Mouse (Mus musculus) mature B cell (primary cell): Measurements from ENCODE around the gene Ephb2.

Source experiments
- in situ Hi-C: fragments of 300-500 bp; cut with MboI; formaldehyde crosslinking; loops from 2 replicates; pipeline ENCODE4 v1.14.3; 2019

The Ephb2 gene

DNA sequence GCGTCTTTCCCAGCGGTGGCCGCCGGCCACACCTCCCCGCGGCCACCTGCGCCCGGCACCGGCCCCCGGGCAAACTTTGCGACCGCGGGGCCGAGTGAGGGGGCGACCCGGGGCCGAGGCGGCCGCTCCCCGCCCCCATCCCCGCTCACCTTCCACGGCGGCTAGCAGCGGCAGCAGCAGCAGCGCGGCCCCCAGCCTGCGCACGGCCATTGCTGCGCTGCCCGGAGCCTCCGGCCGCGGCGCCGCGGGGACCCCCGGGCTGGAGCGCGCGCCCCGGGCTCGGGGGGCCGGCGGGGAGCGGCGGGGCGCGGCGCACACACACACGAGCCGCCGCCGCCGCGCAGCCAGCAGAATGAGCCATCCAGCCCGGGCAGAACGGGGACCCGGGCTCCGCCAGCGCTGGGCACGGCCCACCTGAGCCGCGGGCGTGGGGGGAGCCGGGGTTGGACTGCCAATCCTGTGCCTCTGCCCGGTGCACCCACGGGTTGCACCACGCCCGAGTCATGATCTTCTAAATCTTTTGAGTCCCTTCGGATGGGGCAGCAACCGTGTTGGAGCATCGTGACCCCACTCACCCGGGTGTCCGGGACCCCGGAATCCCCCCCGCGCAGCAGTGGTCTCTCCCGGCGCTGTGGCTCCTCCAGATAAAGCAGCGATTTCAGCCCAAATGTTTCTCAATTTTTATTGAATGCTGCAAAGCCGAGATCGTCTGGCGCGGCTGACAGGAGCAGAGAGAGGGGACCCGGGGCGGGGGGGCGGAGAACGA lies at the start of gene Ephb2:
Gene Ephb2, minus strand, starts transcription at position 368 of the 766 bp plus-strand sequence.
- in situ Hi-C loops: no loop called here

- in situ Hi-C loops: no loop called here
These were observed 42.8 kb upstream of the Ephb2 start for GRCm38 (mm10) chr4:136878601-136879000.

DNA sequence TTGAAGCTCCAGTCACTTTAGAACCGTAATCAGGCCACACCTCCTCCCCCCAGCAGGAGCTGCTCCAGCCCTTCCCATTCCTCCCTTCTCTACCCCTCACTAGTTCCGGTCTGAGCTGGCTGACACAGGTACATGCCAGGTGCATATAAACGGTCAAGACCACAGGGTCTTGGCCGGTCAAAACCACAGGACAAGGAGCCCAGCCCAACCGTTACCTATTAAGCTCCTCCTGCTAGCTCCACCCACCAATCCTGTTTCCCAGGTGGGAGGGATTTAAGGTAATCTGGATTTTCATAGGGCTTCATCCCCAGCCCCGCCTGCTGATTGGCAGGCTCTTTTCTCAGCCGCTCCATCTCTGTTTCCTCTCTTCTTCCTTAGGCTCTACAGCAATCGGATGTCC lies 42.4 kb upstream of the Ephb2 start:
- in situ Hi-C loops: no loop called here

DNA sequence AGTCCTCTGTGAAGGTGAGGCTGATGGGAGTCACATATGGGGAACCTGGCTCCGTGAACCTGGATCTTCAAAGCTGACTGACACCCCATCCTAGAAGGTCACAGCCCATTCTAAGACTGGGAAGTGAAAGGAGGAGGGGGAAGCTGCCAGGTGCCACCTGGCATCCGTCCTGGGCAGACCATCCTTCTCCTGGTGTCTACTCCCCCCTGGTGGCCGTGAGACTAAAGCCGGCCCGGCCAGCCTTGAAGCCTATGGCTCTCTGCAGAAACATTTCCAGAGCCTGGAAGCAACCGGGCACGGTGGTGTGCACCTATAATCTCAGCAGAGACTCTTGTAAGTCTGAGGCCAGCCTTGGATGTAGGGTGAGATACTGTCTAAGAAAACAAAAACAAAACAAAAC lies 41.2 kb upstream of the Ephb2 start:
- in situ Hi-C loops: no loop called here

DNA sequence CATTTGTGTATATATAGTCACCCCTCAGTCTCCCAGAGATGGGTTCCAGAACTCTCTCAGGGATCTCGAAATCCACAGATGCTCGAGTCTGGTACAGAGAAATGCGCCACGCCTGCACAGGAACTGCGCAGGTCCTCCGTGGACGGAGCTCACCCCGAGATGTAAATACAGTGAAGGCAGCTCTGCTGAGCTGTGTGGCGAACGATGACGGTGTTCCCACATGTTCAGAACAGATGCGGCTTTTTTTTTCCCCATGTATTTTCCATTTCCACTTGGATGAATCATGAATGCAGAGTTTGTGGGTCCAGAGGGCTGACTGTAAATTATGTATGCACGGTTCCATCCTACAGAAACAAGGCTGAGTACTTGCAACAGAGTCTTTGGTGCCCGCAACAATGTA lies 39.2 kb upstream of the Ephb2 start:
- in situ Hi-C loops: no loop called here

GRCm38 (mm10) chr4:136868371-136868770 lies 32.6 kb upstream of the Ephb2 start:
- in situ Hi-C loops: no loop called here

DNA sequence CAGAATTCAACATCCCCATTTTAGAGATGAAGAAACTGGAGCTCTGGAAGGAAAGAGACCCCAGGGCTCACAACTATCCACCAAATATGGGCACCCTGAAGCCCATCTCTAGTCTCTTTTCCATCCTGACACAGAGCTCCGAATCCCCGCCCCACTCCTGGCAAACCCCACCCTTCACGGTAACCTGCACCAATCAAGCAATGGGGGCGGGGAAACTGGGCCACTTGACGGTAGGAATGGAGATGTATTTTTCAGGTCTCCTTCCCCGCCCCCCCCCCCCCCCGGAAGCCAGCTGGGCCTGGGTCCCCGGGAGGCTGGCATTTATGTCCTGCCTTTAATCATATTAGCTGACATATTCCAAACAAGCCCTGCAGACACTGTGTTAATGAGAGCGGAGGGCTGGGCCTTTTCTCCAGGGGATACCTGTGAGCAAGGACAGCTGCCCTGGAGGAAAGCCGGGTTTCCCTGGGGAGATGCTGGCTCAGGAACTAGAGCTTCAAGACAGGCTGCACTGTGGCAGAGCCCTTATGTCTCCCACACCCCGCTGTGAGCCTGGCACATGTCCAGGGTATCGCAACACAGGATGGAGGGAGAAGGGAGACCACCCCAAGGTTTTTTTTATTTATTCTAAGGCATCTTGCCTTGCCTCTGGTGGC lies 32.0 kb upstream of the Ephb2 start:
- in situ Hi-C loops: no loop called here

- in situ Hi-C loops: no loop called here
These were observed 29.7 kb upstream of the Ephb2 start for GRCm38 (mm10) chr4:136865531-136865930.

DNA sequence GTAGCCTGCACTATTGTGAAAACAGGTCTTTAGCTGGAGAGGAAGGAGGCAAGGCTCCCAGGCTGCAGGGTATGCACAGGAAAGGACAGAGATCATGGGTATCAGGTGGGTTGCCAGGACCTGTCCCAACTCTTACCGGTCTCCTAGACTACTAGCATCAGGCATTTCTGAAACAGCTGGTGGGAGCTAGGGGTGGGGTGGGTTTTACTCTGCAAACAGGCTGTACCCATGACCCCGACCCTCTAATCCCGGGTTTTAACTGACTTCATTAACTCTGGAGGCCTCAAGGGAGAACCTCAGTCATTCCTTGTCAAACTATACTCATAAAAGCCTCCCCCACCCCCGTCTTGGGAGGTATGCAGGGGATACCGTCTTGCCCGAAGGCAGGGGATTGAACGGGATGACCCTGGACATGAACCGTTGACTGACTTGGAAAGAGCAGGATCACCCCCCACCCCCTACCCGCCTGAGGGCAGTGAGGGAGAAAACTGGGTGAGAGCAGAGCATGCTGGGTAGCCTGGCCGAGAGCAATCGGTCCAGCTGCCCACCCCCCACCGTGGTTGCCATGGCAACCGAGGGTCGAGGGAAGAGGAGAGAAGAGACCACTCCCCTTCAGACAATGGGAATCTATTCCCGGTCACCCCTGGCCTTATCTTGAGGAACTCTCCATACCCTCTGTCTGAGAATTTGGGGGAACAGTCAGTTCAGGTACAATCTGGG lies 29.1 kb upstream of the Ephb2 start:
- in situ Hi-C loops: no loop called here

DNA sequence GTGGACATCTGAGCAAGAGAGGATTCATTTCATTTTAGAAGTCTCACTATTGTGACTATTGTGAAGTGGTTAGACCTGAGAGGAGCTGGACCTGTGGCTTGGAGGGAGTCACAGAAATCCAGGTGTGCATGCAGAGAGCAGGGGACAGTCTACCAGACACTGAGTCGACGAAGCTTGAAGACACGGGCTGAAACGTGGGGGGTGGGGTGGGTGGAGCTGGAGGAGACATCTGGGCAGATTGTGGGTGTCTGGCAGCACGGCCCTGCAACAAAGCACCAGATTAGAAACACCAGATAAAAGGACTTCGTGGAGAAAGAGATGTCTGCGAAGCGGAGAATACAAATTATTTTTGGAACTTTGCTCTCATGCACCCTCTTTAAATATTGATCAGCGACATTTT lies 27.7 kb upstream of the Ephb2 start:
- in situ Hi-C loops: no loop called here

- in situ Hi-C loops: no loop called here
These were observed 26.6 kb upstream of the Ephb2 start for GRCm38 (mm10) chr4:136862411-136862810.

DNA sequence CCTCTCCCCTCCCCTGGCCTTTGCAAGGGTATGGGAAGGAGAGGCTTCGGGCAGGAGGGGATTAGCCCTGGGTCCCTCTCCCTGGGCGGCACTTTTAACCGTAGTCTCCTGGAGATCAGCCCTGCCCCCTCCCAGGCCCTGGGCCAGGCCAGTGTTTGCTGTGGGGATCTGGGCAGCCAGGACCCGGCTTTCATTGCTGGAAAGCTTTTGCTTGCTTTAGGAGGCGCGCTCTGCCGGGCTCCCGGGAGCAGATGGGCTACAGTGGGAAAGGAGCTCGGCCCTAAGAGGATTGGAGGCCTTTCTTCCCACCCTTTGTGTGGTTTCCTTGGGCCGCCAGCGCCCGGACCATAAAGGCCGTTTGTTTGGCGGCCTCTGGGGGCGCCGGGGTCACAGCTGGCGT lies 26.0 kb upstream of the Ephb2 start:
- in situ Hi-C loops: no loop called here

DNA sequence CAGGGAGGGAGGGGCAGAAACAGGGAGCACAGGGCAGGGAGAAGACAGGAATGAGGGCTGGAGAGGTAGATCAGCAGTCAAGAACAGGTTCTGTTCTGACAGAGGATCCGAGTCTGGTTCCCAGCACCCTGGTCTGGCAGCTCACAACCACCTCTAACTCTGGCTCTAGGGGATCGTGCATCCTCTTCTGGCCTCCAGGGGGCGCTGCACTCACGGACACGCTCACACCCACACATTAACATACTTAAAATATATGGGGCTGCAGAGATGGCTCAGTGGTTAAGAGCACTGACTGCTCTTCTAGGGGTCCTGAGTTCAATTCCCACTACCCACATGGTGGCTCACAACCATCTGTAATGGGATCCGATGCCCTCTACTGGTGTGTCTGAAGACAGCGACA lies 24.2 kb upstream of the Ephb2 start:
- in situ Hi-C loops: no loop called here

- in situ Hi-C loops: no loop called here
These were observed 19.3 kb upstream of the Ephb2 start for GRCm38 (mm10) chr4:136855081-136855480.

GRCm38 (mm10) chr4:136852989-136853388 lies 17.2 kb upstream of the Ephb2 start:
- in situ Hi-C loops: no loop called here

GRCm38 (mm10) chr4:136852119-136852518 lies 16.3 kb upstream of the Ephb2 start:
- in situ Hi-C loops: no loop called here

- in situ Hi-C loops: no loop called here
These were observed 12.8 kb upstream of the Ephb2 start for GRCm38 (mm10) chr4:136848565-136848964.

DNA sequence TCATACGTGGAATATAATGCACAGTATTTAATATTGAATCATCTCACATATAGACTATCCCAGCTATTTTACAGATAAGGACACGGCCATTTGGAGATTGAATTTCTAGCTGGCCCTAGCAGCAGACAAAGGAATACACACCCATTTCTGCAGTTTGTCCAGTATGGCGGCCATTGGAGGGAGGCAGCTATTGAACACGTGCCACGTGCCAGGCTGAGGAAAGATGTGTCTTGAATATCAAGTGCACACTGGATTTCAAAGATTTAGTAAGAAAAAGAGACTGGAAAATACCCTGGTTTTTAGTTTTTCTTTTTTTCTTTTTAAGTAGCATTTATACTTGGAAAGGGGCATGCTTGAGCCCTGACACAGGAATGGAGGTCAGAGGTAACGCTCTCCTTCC lies 11.4 kb upstream of the Ephb2 start:
- in situ Hi-C loops: no loop called here

GRCm38 (mm10) chr4:136842802-136843201 lies 7.0 kb upstream of the Ephb2 start:
- in situ Hi-C loops: no loop called here

- in situ Hi-C loops: no loop called here
These were observed 6.2 kb upstream of the Ephb2 start for GRCm38 (mm10) chr4:136842033-136842432.

GRCm38 (mm10) chr4:136841056-136841455 lies 5.3 kb upstream of the Ephb2 start:
- in situ Hi-C loops: no loop called here

DNA sequence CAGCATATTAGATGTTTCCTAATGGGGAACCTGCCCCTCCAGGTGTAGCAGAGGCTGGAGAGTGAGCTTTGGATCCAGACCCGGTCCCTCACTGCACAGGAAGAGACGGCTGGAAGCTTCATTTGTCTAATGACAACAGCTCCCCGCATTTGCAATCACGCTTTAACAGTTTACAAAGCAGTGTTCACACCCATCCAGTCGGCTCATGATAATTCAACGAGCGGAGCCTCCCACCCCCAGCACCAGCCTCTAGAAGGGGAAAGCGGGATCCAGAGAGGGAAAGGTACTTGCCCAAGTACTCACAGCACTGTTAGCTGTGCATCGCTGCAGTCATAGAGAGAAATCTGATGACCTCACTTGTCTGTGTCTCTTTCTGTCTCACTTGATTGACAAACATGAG lies 2.7 kb upstream of the Ephb2 start:
- in situ Hi-C loops: no loop called here

GRCm38 (mm10) chr4:136838026-136838425 lies 2.2 kb upstream of the Ephb2 start:
- in situ Hi-C loops: no loop called here
